Mouse (Mus musculus) lung, embryonic 15.5 days (tissue): ENCODE data around the gene Setd6. TPM values are rescaled to one million over a fixed set of nuclear protein-coding genes. Genes with fewer than 3 reads are reported as not detected.
A peak's percentile ranks its signal among the peaks of the same experiment; 100 is the strongest.

Experiments
- ATAC-seq: fragments of 200-750 bp; cut with Nextera tagmentation; 2 replicates; pipeline ENCODE4 v1.8.0; 2017; ENCODE audit warnings: moderate number of reproducible peaks, borderline replicate concordance; ENCODE audit not compliant: low FRiP score, low TSS enrichment; ENCODE audit errors: extremely low read depth
- H3K27ac ChIP-seq: fragments of 300-500 bp; sonication (generic); 2 replicates; pipeline ENCODE4 v1.5.1; 2015; ENCODE audit warnings: moderate library complexity, mild to moderate bottlenecking, inconsistent platforms
- H3K27me3 ChIP-seq: fragments of 300-500 bp; sonication (generic); 2 replicates; pipeline ENCODE4 v1.6.1; 2015; ENCODE audit warnings: inconsistent platforms
- H3K36me3 ChIP-seq: fragments of 300-500 bp; sonication (generic); 2 replicates; pipeline ENCODE4 v1.6.1; 2015; ENCODE audit warnings: inconsistent platforms
- H3K4me1 ChIP-seq: fragments of 300-500 bp; sonication (generic); 2 replicates; pipeline ENCODE4 v1.6.1; 2015; ENCODE audit warnings: inconsistent platforms
- H3K4me2 ChIP-seq: fragments of 300-500 bp; sonication (generic); 2 replicates; pipeline ENCODE4 v1.6.1; 2015; ENCODE audit warnings: inconsistent platforms, mild to moderate bottlenecking, moderate library complexity
- H3K4me3 ChIP-seq: fragments of 300-500 bp; sonication (generic); 2 replicates; pipeline ENCODE4 v1.5.1; 2015; ENCODE audit warnings: mild to moderate bottlenecking, inconsistent platforms
- H3K9ac ChIP-seq: fragments of 300-500 bp; sonication (generic); 2 replicates; pipeline ENCODE4 v1.6.1; 2015; ENCODE audit warnings: inconsistent platforms
- H3K9me3 ChIP-seq: fragments of 300-500 bp; sonication (generic); 2 replicates; pipeline ENCODE4 v1.6.1; 2016; ENCODE audit warnings: inconsistent platforms
- WGBS: fragments of 180-500 bp; shearing (Covaris S2); methylation state at CpG from one replicate; pipeline ENCODE4 v1.1.7; 2015; 5-methylcytosine and 5-hydroxymethylcytosine counted together
- polyA plus RNA-seq: library from polyadenylated mRNA; unstranded; fragments of >200 nt; fragmentation: Nextera tagmentation; extraction: Ambion mirVana; gene quantifications from 2 replicates; pipeline ENCODE4 v1.2.1, GENCODE M21; 2015

The Setd6 gene
- polyA plus RNA-seq = 17.3 and 18.3 TPM in 2 replicates

GRCm38 (mm10) chr8:95715676-95716531, at the start of gene Setd6:
Setd6 (plus strand) TSS chr8:95715881.
- no peaks in the 10 kb centered on the region for H3K9me3 ChIP-seq
- peak within 1 kb of the TSS; percentile 76 for H3K4me3 ChIP-seq
- peak within 1 kb of the TSS; percentile 90 for H3K4me2 ChIP-seq
- H3K36me3 ChIP-seq = peaks cover 39% of the 10 kb centered on the region
- peak; percentile 78 for ATAC-seq
- no peaks in the 10 kb centered on the region for H3K27me3 ChIP-seq
- H3K27ac ChIP-seq = peak within 1 kb of the TSS; percentile 59
- H3K9ac ChIP-seq = peak within 1 kb of the TSS; percentile 78
- peaks cover 14% of the 10 kb centered on the region for H3K4me1 ChIP-seq
- WGBS = under 1% methylated on average over 79 of the region's 79 CpGs

GRCm38 (mm10) chr8:95668163-95668958, 47.3 kb upstream of the Setd6 start:
- no peak overlapping the region for H3K9ac ChIP-seq
- H3K9me3 ChIP-seq = no peaks in the 10 kb centered on the region
- no peak overlapping the region for H3K4me2 ChIP-seq
- ATAC-seq = no peak
- H3K27me3 ChIP-seq = 0 out of 2 replicates have a peak, but pooled peaks cover under 1% of the 10 kb centered on the region
- 29% methylated on average over 8 of the region's 8 CpGs for WGBS
- H3K4me3 ChIP-seq = no peak overlapping the region
- H3K4me1 ChIP-seq = no peaks in the 10 kb centered on the region
- no peaks in the 10 kb centered on the region for H3K36me3 ChIP-seq
- H3K27ac ChIP-seq = no peak overlapping the region

- Histone ChIP-seq H3K4me1 (no peaks in the 10 kb centered on the region), H3K9ac (no peak overlapping the region), H3K4me3 (no peak overlapping the region), H3K36me3 (no peaks in the 10 kb centered on the region), H3K27me3 (peaks cover 16% of the 10 kb centered on the region), H3K9me3 (no peaks in the 10 kb centered on the region), H3K27ac (no peak overlapping the region), H3K4me2 (no peak overlapping the region)
- 80% methylated on average over 2 of the region's 2 CpGs for WGBS
- no peak for ATAC-seq
Observed at GRCm38 (mm10) chr8:95669967-95670366, 45.7 kb upstream of the Setd6 start.

GRCm38 (mm10) chr8:95671861-95672260, 43.8 kb upstream of the Setd6 start:
- H3K27ac ChIP-seq = no peak overlapping the region
- H3K4me3 ChIP-seq = no peak overlapping the region
- no peaks in the 10 kb centered on the region for H3K4me1 ChIP-seq
- 80% methylated on average over 6 of the region's 6 CpGs for WGBS
- no peaks in the 10 kb centered on the region for H3K36me3 ChIP-seq
- no peak overlapping the region for H3K4me2 ChIP-seq
- peaks cover 35% of the 10 kb centered on the region for H3K27me3 ChIP-seq
- ATAC-seq = no peak
- no peaks in the 10 kb centered on the region for H3K9me3 ChIP-seq
- no peak overlapping the region for H3K9ac ChIP-seq

GRCm38 (mm10) chr8:95672811-95673210, 42.9 kb upstream of the Setd6 start:
- no peaks in the 10 kb centered on the region for H3K36me3 ChIP-seq
- H3K27ac ChIP-seq = no peak overlapping the region
- H3K9me3 ChIP-seq = no peaks in the 10 kb centered on the region
- WGBS = 61% methylated on average over 5 of the region's 5 CpGs
- H3K4me3 ChIP-seq = no peak overlapping the region
- peaks cover 45% of the 10 kb centered on the region for H3K27me3 ChIP-seq
- no peak for ATAC-seq
- no peak overlapping the region for H3K4me2 ChIP-seq
- no peak overlapping the region for H3K9ac ChIP-seq
- H3K4me1 ChIP-seq = peaks cover 4% of the 10 kb centered on the region

- Histone ChIP-seq H3K9me3 (no peaks in the 10 kb centered on the region), H3K4me1 (peaks cover 12% of the 10 kb centered on the region), H3K4me3 (peak within 1 kb of the TSS; percentile 51), H3K9ac (peak within 1 kb of the TSS; percentile 29; the same call in 1 of the 2 replicates), H3K4me2 (peak within 1 kb of the TSS; percentile 97), H3K36me3 (no peaks in the 10 kb centered on the region), H3K27ac (no peak within 1 kb of the TSS), H3K27me3 (peaks cover 82% of the 10 kb centered on the region)
- 23% methylated on average over 9 of the region's 9 CpGs for WGBS
- ATAC-seq = no peak
Observed at GRCm38 (mm10) chr8:95676631-95677030, 39.0 kb upstream of the Setd6 start, which contains the start of gene Ndrg4. Ndrg4 (plus strand) TSS chr8:95676980.

GRCm38 (mm10) chr8:95677591-95678023, 38.1 kb upstream of the Setd6 start:
- Histone ChIP-seq H3K9me3 (no peaks in the 10 kb centered on the region), H3K27ac (no peak overlapping the region), H3K9ac (peak overlapping the region; percentile 29; the same call in 1 of the 2 replicates), H3K4me3 (peak overlapping the region; percentile 51), H3K36me3 (no peaks in the 10 kb centered on the region), H3K4me1 (peaks cover 12% of the 10 kb centered on the region), H3K27me3 (peaks cover 82% of the 10 kb centered on the region), H3K4me2 (peak overlapping the region; percentile 97)
- peak; percentile 33; the same call in 1 of the 2 replicates for ATAC-seq
- 2% methylated on average over 35 of the region's 48 CpGs for WGBS

GRCm38 (mm10) chr8:95678024-95678611, 37.6 kb upstream of the Setd6 start:
- WGBS = under 1% methylated on average over 49 of the region's 70 CpGs
- H3K27me3 ChIP-seq = peaks cover 82% of the 10 kb centered on the region

GRCm38 (mm10) chr8:95688073-95688672, 27.5 kb upstream of the Setd6 start:
- H3K9ac ChIP-seq = no peak overlapping the region
- no peaks in the 10 kb centered on the region for H3K9me3 ChIP-seq
- H3K4me2 ChIP-seq = no peak overlapping the region
- H3K36me3 ChIP-seq = no peaks in the 10 kb centered on the region
- peak overlapping the region; percentile 38; the same call in 1 of the 2 replicates for H3K27ac ChIP-seq
- H3K4me3 ChIP-seq = no peak overlapping the region
- 51% methylated on average over 10 of the region's 10 CpGs for WGBS
- H3K27me3 ChIP-seq = peaks cover 3% of the 10 kb centered on the region; the same call in 1 of the 2 replicates
- no peaks in the 10 kb centered on the region for H3K4me1 ChIP-seq
- peak; percentile 69; the same call in 1 of the 2 replicates for ATAC-seq

More at GRCm38 (mm10) chr8:95678024-95678611, 37.6 kb upstream of the Setd6 start:
- Histone ChIP-seq H3K27ac (no peak overlapping the region), H3K4me1 (peaks cover 12% of the 10 kb centered on the region), H3K4me3 (peak overlapping the region; percentile 51), H3K4me2 (peak overlapping the region; percentile 97), H3K9me3 (no peaks in the 10 kb centered on the region), H3K36me3 (no peaks in the 10 kb centered on the region), H3K9ac (peak overlapping the region; percentile 29; the same call in 1 of the 2 replicates)
- ATAC-seq = peak; percentile 32; the same call in 1 of the 2 replicates

- ATAC-seq = no peak
- Histone ChIP-seq H3K4me2 (no peak overlapping the region), H3K27ac (no peak overlapping the region)
Observed at GRCm38 (mm10) chr8:95690929-95691541, 24.6 kb upstream of the Setd6 start.

More at GRCm38 (mm10) chr8:95690929-95691541, 24.6 kb upstream of the Setd6 start:
- WGBS = 66% methylated on average over 13 of the region's 13 CpGs
- H3K9ac ChIP-seq = no peak overlapping the region
- H3K4me1 ChIP-seq = no peaks in the 10 kb centered on the region
- peaks cover 24% of the 10 kb centered on the region for H3K27me3 ChIP-seq
- no peaks in the 10 kb centered on the region for H3K36me3 ChIP-seq
- no peaks in the 10 kb centered on the region for H3K9me3 ChIP-seq
- no peak overlapping the region for H3K4me3 ChIP-seq
